Mouse (Mus musculus): ENCODE data around the gene Stat3. TPM values are rescaled to one million over a fixed set of nuclear protein-coding genes. Genes with fewer than 3 reads are reported as not detected.

The Stat3 gene
- total RNA-seq, 2 experiments from 2014 or later = 29.6 to 44.7 TPM

DNA sequence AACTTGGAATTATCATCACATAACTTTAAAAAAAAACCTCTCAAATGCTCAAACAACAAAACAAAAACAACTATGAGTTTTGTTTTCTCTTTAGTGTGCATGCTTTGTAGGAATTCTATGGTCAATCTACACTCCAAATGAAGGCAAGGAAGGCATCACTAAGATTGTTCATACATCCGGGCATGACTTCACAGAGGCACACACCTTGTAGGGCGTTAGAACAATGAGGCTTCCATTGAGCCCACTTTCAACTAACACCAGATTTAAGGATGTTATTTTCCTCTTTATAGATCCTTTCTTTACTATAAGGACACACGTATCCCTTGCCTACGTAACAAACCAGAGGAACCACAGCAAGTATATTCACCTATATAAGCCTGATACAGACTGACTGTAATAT is 91.8 kb downstream of the Stat3 start:
- intact Hi-C loops (cut with DNase I) = no loop called here

DNA sequence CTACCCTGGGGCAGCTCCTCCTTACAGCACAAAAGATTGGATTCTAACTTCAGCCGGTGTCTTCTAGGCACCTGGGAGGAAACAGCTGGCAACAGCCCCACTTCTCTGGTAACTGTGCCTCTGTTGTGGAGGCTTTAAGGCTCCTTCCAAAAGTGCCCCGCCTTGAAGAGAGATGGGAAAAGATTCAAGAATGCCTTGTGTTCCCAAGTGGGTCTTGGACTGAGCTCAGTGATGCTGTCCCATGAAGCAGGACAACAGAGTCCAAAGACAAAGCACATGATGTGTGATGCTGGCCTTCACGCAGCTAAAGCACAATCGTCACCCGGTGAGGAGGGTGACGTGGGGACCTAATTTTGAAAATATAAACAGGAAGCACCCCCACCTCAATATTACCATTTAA is 93.5 kb downstream of the Stat3 start:
- no peak for DNase-seq (ENCODE audit: low spot score in 2 of 2)
- intact Hi-C loops (cut with DNase I) = no loop called here

More for the DNA sequence above, 91.8 kb downstream of the Stat3 start:
- no peak for DNase-seq (ENCODE audit: low spot score in 2 of 2)

DNA sequence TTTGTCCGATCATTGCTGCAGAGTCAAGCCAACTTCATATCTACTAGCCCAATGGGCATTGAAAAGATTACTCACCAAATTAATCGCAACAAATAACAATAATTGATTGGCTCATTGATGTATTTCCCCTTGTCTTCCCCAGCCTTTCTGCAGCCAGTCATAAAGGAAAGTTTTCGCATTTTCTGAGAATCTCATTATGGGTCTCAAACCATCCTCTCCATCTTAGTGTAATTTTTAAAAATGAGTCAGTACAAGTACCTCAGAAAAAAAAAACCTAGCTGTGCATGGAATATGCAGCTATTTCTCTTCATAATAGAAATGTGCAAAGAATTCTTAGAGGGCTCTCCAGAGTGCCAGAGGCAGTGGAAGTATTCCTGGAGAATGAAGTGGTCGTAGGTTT is 95.2 kb downstream of the Stat3 start:
- intact Hi-C loops (cut with DNase I) = no loop called here

DNA sequence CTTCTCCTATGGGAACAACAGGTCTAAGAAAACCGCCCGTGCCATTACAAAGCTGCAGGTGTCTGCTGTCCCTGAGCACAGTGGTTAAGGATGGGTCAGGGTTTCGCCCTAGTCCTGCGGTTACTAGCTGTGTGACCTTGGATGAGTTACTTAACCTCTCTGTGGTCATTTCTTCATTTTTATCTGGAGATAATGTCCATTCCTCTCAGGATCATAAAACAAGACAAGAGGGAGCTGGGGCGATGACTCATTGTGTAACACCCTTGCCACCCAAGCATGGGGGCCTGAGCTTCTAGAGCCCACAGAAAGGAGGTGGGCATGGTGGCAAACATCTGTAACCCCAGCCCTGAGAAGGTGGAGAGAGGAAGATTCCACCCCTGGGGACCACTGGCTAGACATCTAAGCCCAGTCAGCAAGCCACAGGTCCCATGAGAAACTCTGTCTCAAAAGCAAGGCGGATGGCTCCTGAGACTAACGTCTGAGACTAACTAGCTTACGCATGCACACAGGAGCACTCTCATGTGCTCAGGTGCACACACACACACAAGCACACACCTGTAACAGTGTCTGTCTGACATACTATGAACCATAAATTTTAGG is 96.2 kb downstream of the Stat3 start:
- intact Hi-C loops (cut with DNase I) = no loop called here

More for the DNA sequence above, 95.2 kb downstream of the Stat3 start:
- DNase-seq (ENCODE audit: low spot score in 2 of 2) = no peak

DNA sequence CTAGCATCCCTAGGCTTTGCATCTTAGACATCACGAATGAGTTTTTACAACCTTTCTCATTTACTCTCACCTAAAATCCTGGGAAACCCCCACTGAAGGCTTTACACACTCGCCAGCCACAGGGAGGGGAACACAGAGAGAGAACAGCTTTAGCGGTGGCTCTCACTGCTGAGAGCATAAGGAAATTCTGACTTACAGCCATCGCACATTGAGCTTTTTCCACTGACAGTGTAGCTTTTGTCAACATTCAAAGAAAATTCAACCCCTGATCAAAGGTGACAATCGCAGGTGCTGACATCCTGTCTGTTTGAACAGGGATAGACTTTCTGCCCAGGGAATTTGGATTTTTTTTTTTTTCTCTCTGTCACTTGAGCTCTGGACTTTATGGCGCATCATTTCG is 97.3 kb downstream of the Stat3 start:
- intact Hi-C loops (cut with DNase I) = no loop called here
- DNase-seq (ENCODE audit: low spot score in 2 of 2) = no peak

More for the DNA sequence above, 96.2 kb downstream of the Stat3 start:
- DNase-seq (ENCODE audit: low spot score in 2 of 2) = no peak

DNA sequence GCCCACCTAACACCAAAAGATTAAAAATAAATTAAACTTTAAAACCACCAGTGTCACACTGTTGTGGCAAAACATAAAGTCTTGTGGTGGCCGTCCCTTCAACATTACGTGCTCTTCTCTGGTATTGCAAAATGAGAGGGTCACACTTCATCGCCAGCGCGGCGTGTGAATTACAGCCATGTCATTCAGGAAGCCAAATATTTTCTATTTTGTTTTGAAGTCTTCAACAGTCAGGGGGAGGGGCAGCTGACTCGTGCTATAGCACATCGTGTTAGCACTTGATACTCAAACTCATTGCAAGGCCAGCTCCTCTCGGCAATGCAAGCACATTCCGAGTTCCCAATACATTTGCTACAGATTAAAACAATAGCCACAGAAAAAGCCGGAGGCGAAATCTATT is 98.5 kb downstream of the Stat3 start:
- intact Hi-C loops (cut with DNase I) = no loop called here

DNA sequence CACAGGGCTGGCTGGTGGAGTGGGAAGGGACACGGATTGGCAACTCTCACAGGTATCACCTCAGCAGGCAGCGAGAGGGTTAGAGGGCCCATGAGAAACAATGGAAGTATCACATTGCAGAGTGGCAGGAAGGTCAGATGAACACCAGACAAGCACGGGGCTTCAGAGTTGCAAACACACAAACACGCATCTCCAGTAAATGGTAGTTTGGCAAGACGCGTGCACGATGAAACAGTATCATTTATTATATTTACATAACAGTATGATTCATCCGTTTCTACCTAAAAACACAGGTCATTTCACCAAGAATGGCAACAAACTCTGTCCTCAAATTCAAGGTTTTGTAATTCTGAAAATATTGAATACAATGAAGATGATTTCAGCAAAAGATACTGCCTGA is 99.8 kb downstream of the Stat3 start:
- no peak for DNase-seq (ENCODE audit: low spot score in 2 of 2)
- intact Hi-C loops (cut with DNase I) = no loop called here

More for the DNA sequence above, 98.5 kb downstream of the Stat3 start:
- DNase-seq (ENCODE audit: low spot score in 2 of 2) = no peak

DNA sequence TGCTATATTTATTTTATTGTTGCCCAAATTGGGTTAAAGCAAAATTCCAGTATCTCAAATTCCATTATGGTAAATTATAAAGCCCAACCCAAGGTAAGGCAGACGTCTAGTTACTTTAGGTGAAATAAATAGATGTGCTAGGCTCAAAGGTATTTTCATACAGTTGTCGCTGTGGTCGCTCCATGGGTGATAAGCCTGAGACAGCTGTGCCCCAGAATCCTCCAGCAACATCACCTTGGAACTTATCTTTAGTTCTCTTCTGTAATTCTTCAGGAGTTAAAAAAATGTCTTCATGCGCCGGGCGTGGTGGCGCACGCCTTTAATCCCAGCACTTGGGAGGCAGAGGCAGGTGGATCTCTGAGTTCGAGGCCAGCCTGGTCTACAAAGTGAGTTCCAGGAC is 100.4 kb downstream of the Stat3 start:
- intact Hi-C loops (cut with DNase I) = no loop called here
- no peak for DNase-seq (ENCODE audit: low spot score in 2 of 2)

DNA sequence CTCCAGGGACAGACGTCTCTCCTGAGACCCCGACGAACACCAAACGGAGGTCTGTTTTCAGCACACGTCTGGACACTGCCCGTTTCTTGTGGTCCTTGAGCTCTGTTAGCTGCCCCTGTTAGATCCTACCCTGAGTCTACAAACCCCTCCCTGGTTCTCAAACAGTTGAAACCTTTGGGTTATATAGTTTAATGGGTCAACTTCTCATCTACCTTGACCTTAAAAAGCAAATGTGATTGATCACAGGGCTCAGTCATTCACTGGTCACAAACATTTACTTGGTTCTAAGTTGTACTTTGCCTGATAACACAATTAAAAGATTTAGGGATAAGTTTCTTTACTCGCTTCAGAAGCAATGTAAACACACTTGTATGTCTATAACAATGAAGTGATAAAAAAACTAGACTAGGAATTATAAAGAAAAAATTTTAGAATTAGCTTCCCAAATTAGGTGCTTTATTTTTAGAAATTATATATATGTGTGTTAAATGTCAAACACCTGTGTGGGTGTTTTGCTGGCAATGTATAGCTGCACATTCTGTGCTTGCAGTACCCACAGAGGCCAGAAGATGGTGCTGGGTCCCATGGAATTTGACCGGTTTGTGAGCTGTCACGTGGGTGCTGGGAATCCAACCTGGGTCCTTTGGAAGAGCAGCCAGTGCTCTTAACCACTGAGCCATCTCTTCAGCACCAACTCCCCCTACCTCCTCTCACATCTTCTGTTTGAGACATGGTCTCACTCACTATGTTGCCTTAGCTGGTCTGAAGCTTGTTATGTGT is 102.2 kb downstream of the Stat3 start:
- DNase-seq (ENCODE audit: low spot score in 2 of 2) = no peak
- intact Hi-C loops (cut with DNase I) = no loop called here

Other genes with a start within 250 kb of the Stat3 start
- gene Zfp385c, start 247.1 kb downstream of the Stat3 start, total RNA-seq (2021) = under 1 TPM; 0.39 to 0.47 TPM
- 1 to 10 TPM; 2.0 to 2.8 TPM for gene Dhx58, start 235.3 kb downstream of the Stat3 start, total RNA-seq (2021)
- 10 to 100 TPM; 63.1 to 65.4 TPM for gene Kat2a, start 227.1 kb downstream of the Stat3 start, total RNA-seq (2021)
- not detected for gene Hspb9, start 225.7 kb downstream of the Stat3 start, total RNA-seq (2021)
- gene Rab5c, start 201.3 kb downstream of the Stat3 start, total RNA-seq (2021) = 100 to 1,000 TPM; 138 to 156 TPM
- gene Kcnh4, start 179.6 kb downstream of the Stat3 start, total RNA-seq (2021) = 10 to 100 TPM; 12.6 to 19.1 TPM
- gene Hcrt, start 176.6 kb downstream of the Stat3 start, total RNA-seq (2021) = under 1 TPM; 0.59 to 0.77 TPM
- gene Ghdc, start 168.6 kb downstream of the Stat3 start, total RNA-seq (2021) = 1 to 10 TPM; 6.6 to 8.0 TPM
- gene Stat5b, start 88.8 kb downstream of the Stat3 start, total RNA-seq (2021) = 10 to 100 TPM; 22.3 to 23.1 TPM
- gene Stat5a, start 80.2 kb downstream of the Stat3 start, total RNA-seq (2021) = 1 to 10 TPM; 1.3 to 1.4 TPM
- 10 to 100 TPM; 17.4 to 20.4 TPM for gene Cavin1, start 31.3 kb upstream of the Stat3 start, total RNA-seq (2021)
- gene Atp6v0a1, start 69.9 kb upstream of the Stat3 start, total RNA-seq (2021) = 100 to 1,000 TPM; 439 to 446 TPM
- gene Naglu, start 130.5 kb upstream of the Stat3 start, total RNA-seq (2021) = 1 to 10 TPM; 8.8 to 9.1 TPM
- under 1 TPM; 0.70 to 0.79 TPM for gene Hsd17b1, start 138.9 kb upstream of the Stat3 start, total RNA-seq (2021)
- 10 to 100 TPM; 22.7 to 26.3 TPM for gene Coasy, start 143.0 kb upstream of the Stat3 start, total RNA-seq (2021)
- gene Mlx, start 147.7 kb upstream of the Stat3 start, total RNA-seq (2021) = 10 to 100 TPM; 38.9 to 41.8 TPM
- 1 to 10 TPM; 2.1 to 3.1 TPM for gene Psmc3ip, start 155.9 kb upstream of the Stat3 start, total RNA-seq (2021)
- gene Retreg3, start 180.4 kb upstream of the Stat3 start, total RNA-seq (2021) = 10 to 100 TPM; 53.8 to 58.0 TPM
- 10 to 100 TPM; 45.7 to 49.2 TPM for gene Tubg1, start 180.4 kb upstream of the Stat3 start, total RNA-seq (2021)
- 10 to 100 TPM; 49.7 to 62.4 TPM for gene Tubg2, start 216.4 kb upstream of the Stat3 start, total RNA-seq (2021)
- 100 to 1,000 TPM; 167 to 172 TPM for gene Cntnap1, start 231.0 kb upstream of the Stat3 start, total RNA-seq (2021)
- gene Plekhh3, start 231.8 kb upstream of the Stat3 start, total RNA-seq (2021) = 10 to 100 TPM; 12.3 TPM
- gene Ccr10, start 235.9 kb upstream of the Stat3 start, total RNA-seq (2021) = under 1 TPM in 1 of 2 experiments, not detected in 1; 0.37 TPM

Data from left cerebral cortex, postnatal 36 days (tissue).